Mouse (Mus musculus) cortical plate, adult 2 months (tissue): Measurements from ENCODE around the gene Ccl24.

Experiments
- CTCF ChIP-seq: fragments of 200-500 bp; IDR thresholded peaks from 2 replicates; pipeline ENCODE4 v1.5.1; 2011; ENCODE audit warnings: mild to moderate bottlenecking, control low read depth, low read length; ENCODE audit not compliant: insufficient read depth; ENCODE audit errors: extremely low read depth
- POLR2A ChIP-seq: fragments of 200-500 bp; IDR thresholded peaks from 2 replicates; pipeline ENCODE4 v1.6.1; 2011; ENCODE audit warnings: mild to moderate bottlenecking, low read length, control low read depth; ENCODE audit not compliant: insufficient read depth; ENCODE audit errors: extremely low read depth

GRCm38 (mm10) chr5:135557671-135558070 lies 15.2 kb downstream of the Ccl24 start:
- no peak for TF ChIP-seq CTCF
- TF ChIP-seq POLR2A = no peak
